Mouse (Mus musculus): ENCODE results near the gene Ddx19a.
"Not testable (repeated sequence)": the region's sequence is repeated elsewhere in the genome, so short reads cannot be mapped to it uniquely, and the experiment has no call there.

Gene Ddx19a

GRCm38 (mm10) chr8:110997547-110998531 is at the start of gene Ddx19a:
Gene Ddx19a (minus strand): TSS chr8:110997800.
- DNase-seq (ENCODE audit: low spot score in 2 of 2), result peak; percentile 71 to 89

- DNase-seq (ENCODE audit: low spot score in 2 of 2), result no peak
Measured at GRCm38 (mm10) chr8:111044003-111044734, 46.6 kb upstream of the Ddx19a start.

- no peak for DNase-seq (ENCODE audit: low spot score in 2 of 2)
Measured at GRCm38 (mm10) chr8:111042546-111042945, 44.9 kb upstream of the Ddx19a start.

- no peak for DNase-seq (ENCODE audit: low spot score in 2 of 2)
Measured at GRCm38 (mm10) chr8:111036591-111036990, 39.0 kb upstream of the Ddx19a start.

GRCm38 (mm10) chr8:111034276-111034675 is 36.7 kb upstream of the Ddx19a start:
- no peak for DNase-seq (ENCODE audit: low spot score in 2 of 2)

- DNase-seq (ENCODE audit: low spot score in 2 of 2), result peak; percentile 99 to 100
Measured at GRCm38 (mm10) chr8:111033482-111034215, 36.0 kb upstream of the Ddx19a start.

GRCm38 (mm10) chr8:111032916-111033315 is 35.3 kb upstream of the Ddx19a start, which contains the start of gene Aars:
Gene Aars (plus strand): TSS chr8:111033144.
- no peak for DNase-seq (ENCODE audit: low spot score in 2 of 2)

- no peak for DNase-seq (ENCODE audit: low spot score in 2 of 2)
Measured at GRCm38 (mm10) chr8:111031572-111031971, 34.0 kb upstream of the Ddx19a start, which contains the start of gene Ddx19b. Gene Ddx19b (minus strand): TSS chr8:111031751.

GRCm38 (mm10) chr8:111030045-111030444 is 32.4 kb upstream of the Ddx19a start:
- DNase-seq (ENCODE audit: low spot score in 2 of 2), result no peak

GRCm38 (mm10) chr8:111029589-111029988 is 32.0 kb upstream of the Ddx19a start:
- no peak for DNase-seq (ENCODE audit: low spot score in 2 of 2)

- peak; percentile 62 to 88 for DNase-seq (ENCODE audit: low spot score in 2 of 2)
Measured at GRCm38 (mm10) chr8:111027391-111027937, 29.9 kb upstream of the Ddx19a start.

GRCm38 (mm10) chr8:111026609-111027008 is 29.0 kb upstream of the Ddx19a start:
- DNase-seq (ENCODE audit: low spot score in 2 of 2), result not testable (repeated sequence)

- not testable (repeated sequence) for DNase-seq (ENCODE audit: low spot score in 2 of 2)
Measured at GRCm38 (mm10) chr8:111010230-111010991, 12.8 kb upstream of the Ddx19a start.

GRCm38 (mm10) chr8:110996641-110997430 is 764 bp downstream of the Ddx19a start:
- no peak for DNase-seq (ENCODE audit: low spot score in 2 of 2)

- no peak for DNase-seq (ENCODE audit: low spot score in 2 of 2)
Measured at GRCm38 (mm10) chr8:110990017-110990416, 7.6 kb downstream of the Ddx19a start.

- DNase-seq (ENCODE audit: low spot score in 2 of 2), result no peak
Measured at GRCm38 (mm10) chr8:110987805-110988744, 9.5 kb downstream of the Ddx19a start.

GRCm38 (mm10) chr8:110981304-110981703 is 16.3 kb downstream of the Ddx19a start:
- no peak for DNase-seq (ENCODE audit: low spot score in 2 of 2)

GRCm38 (mm10) chr8:110977987-110978386 is 19.6 kb downstream of the Ddx19a start:
- not testable (repeated sequence) for DNase-seq (ENCODE audit: low spot score in 2 of 2)

- not testable (repeated sequence) for DNase-seq (ENCODE audit: low spot score in 2 of 2)
Measured at GRCm38 (mm10) chr8:110976532-110976931, 21.1 kb downstream of the Ddx19a start.
